Mouse (Mus musculus) testis, postnatal 10 days (tissue): ENCODE results near the gene Adam10.

ENCODE experiments used
- DNase-seq: peaks from one replicate; pipeline ENCODE4 v3.0.0; 2021; ENCODE audit warnings: low spot score

The Adam10 gene

DNA sequence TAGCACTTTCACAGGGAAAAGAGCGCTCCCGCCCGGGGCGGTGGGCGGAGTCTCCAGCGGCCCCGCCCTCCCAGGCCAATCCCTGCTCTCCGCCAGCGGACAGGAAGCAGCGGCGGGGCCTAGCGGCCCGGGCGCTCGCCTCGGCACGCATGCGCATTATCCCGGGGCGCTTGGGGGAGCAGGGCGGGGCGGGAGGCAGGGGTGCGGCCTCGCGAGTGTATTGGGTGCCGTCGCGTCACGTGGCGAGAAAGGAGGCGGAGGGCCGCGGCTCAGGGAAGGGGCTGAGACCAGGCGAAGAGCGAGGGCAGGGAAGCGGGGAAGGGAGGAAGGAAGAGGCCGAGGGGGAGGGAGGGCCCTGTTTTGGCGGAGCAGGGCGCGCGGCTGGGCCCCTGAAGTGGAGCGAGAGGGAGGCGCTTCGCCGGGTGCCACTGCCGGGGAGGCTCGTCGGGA is at the start of gene Adam10:
Gene Adam10, plus strand, starts transcription at position 316 of the 450 bp plus-strand sequence.
- DNase-seq, result peak; percentile 99

DNA sequence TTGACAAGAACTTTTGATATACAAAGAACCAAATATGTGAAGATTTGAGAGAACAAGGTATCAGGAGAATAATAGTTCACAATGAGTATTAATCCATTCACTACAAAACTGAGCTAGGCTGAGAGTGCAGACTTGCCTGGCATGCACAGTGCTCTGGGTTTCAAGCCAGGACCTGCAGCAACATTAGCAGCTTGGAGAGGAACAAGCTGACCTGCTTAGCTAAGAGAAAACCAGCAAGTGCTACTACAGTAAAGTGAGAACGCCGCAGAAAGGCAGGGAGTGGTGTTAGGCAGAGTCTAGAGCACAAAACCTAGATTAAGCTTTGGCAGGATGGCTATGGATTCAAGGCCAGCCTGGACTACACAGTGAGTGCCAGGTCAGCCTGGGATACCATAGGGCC is 49.1 kb upstream of the Adam10 start:
- DNase-seq, result no peak

DNA sequence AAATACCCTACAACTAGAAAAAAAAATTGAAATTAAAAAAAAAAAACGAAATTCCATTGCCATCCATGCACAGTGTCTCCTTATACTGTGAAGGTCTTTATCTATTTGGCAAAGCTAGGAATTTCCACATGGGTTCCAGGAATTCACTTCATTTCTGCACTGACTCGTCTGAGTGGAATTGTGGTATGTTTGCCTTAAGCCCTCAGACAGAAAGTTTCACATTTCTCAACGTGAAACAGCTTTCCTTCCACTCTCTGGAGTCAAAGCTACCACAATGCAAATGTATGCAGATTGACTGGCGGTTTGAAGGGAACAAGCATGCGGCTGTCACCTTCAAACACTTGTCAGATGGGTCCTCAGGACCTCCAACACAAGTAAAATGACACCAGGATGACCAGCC is 47.1 kb upstream of the Adam10 start:
- no peak for DNase-seq

DNA sequence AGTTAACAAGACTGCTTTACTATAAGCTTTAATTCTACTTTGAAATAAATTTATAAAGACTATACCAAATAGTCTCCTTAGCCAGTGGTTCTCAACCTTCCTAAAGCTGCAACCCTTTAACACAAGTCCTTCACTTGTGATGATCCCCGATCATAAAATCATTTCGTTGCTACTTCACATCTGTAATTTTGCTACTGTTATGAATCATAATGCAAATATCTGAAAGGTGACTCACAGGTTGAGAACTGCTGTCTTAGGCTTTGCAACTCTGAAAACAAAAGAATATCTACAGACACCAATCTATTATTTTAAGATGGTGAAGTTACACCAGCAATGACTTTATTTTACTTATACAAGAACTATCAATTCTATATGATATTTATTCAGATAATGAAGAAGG is 42.0 kb upstream of the Adam10 start:
- DNase-seq, result no peak

DNA sequence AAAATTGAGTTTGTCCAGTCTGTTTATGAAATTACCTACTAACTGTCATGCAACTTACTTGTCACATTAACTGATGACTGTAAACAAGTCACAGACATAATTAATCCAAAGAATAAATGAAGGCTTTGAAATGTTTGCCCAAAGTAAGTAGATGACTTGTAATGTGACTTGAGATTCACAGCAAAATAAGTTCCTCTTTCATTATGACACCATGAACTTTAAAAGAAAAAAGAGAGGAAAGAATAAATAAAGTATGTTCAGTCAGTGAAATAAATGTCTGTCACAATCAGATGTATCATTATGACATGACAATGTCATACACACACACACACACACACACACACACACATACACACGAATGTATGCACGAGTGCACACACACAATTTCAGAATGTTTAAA is 28.5 kb upstream of the Adam10 start:
- no peak for DNase-seq

DNA sequence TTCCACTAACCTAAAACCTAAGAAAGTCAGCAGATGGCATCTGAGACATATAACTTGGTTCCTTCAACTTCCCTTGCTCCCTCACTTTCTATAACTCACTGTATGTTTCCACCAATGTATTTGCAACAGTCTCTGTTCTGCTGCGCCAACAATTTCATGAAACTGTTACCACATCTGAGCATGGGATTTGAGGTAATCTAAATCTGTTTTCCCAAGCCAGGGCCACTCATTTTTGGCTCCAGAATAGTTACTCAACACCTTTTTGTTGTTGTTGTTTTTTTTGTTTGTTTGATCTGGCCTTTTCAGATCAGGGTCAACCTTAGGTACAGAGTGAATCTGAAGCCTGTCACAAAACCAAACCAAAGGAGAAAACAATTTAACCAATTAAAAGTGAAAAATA is 27.8 kb upstream of the Adam10 start:
- no peak for DNase-seq

DNA sequence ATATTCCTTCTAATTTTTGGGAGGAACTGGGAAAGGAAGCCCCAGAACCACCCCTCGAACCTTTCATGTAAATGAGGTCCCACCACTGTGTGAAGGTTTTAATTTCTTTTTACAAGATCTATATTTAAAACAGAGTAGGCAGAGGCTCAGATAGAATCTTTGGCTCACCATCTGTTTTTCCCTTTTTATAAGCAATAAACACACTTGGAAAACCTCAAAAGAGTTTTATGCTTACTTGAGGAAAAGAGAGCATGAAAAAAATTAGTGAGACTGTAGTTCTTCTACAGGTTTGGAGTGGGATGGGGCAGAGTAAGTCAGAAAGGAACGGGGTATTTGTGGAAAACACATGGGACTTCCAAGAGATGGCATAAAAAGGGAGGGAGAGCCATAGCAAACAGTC is 26.6 kb upstream of the Adam10 start:
- no peak for DNase-seq

DNA sequence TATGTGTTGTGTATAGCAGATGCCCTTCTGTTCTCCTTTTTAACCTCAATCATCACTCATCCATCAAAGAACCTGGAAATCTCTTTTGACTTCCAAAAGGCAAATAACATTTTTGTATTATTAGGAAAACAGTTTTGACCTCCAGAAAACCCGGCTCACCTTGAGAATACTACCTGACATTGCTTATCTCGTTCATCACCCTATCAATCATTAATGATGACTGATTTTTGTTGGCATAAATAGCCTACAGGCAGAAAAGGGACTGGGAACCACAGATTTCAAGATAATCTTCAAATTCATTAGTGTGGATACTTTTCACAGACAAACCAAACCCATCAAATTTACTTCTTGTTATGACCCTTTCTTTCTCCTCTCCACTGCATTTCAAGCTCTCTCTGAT is 24.9 kb upstream of the Adam10 start:
- no peak for DNase-seq

DNA sequence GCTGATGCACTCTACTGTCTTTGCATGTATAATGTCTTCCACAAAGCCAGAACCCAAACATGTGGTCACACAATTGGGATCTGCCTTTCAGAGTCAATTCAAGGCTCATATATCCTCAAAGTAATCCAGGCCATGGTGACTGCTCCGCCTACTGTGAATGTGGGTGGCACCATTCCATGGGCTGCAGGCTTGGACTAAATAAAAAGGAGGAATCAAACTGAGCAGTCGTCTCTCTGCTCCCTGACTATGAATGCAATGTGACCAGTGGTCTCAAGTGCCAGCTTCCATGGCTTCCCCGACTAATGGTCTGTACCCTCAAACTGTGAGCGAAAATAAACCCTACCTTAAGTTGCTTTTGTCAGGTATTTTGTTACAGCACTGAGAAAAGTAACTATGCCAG is 24.3 kb upstream of the Adam10 start:
- DNase-seq, result no peak

DNA sequence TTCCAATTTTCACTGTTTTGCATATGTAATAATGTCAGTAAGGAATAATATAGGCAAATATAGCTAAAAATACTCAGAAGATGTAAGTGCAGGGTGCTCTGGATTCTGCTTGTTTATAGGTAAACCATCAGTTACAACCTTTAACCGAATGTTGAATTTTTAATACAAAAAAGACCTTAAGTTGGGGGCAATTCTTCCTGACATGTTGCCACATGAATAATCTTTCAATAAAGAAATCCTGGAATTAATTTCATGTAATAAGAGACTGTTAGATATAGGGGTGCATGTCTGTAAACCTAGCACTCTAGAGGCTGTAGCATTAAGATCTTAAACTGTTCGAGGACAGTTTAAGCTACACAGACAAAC is 23.1 kb upstream of the Adam10 start:
- no peak for DNase-seq

DNA sequence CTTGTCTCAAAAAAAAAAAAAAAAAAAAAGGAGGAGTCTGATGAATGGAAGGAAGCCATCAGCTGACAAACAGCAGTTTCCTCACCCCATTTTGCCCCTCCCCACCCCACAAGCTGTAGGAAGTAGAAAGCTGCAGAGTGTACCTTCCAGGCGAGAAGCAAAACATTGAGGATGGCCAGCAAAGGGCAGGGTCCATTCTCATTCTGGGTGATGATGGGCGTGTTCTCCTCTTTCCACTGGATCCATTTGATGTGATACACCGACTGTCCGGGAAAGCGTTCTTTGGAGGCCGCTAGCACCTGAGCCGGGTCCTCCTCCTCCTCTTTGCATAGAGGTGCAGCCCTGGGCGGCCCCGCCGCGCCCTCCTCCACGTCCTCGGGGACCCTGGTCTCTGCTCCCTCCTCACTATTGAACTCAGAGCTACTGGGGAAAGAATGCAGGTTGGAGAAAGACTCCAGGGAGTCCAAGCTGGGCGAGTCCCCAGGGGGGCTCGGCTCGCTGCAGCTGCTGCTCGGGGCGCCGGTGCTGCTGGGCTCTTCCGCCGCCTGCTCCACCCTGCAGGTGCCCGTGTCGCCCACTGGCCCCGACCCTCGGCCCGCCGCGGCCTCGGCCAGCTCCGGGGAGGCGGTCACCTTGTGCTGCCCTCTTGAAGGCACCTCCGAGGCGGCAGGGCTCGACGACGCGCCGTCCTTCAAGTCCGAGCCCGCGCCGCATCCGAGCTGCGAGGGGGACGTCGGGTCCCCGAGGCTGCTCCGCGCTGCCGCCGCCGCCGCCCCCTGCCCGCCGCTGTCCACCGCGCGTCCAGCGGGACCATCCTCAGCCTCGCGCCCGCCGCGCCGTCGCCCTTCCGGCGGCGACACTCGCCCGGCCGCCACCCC is 22.4 kb upstream of the Adam10 start, which contains the start of gene Gm10642:
Gene Gm10642, plus strand, starts transcription at position 122 of the 878 bp plus-strand sequence.
- peak; percentile 61 for DNase-seq

DNA sequence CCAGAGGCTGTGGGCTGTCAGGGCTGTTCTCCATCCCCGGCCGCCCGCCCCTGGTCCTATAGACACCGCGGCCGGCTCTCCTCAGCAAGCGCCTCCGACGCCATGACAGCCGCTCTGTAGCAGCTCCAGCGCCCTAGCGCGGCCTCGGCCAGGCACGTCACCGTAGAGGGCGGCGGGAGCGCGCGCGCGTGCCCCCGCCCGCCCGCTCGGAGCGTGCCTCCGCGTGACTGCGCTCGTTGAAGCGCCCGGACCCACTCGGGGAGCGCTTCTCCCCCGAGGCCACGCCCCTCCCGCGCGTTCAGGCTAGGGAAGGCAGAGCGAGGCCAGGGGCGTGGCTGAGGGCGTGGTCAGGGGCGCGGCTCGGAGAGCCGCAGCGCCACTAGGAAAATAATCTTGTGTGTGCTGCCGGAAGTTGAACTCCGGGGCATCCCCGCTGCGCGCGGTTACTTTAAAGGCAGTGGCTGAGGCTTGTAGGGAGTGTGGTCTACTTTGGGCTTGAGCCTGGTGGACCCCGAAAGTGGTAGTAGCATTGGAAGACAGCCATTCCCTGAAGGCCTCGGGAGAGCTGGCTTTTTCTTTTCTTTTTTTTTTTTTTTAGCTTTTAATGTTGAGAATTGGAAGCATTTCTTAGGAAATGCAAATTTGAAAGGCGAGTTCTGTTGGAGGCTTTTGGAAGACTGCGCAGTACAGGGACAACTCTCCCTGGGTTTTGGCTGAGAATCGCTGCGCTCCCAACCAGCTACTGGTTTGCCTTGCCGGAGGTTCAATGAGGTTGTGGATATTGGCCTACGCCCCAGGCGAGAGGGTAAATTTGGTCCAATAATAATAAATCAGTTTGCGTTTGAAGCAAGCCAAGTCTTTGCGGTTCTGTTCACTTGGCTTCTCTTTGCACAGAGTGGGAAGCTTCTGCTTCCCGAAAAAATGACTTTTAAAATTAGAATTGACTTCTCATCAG is 21.5 kb upstream of the Adam10 start, which contains the start of gene Mindy2:
Gene Mindy2, minus strand, starts transcription at position 162 of the 955 bp plus-strand sequence.
- peak; percentile 100 for DNase-seq

DNA sequence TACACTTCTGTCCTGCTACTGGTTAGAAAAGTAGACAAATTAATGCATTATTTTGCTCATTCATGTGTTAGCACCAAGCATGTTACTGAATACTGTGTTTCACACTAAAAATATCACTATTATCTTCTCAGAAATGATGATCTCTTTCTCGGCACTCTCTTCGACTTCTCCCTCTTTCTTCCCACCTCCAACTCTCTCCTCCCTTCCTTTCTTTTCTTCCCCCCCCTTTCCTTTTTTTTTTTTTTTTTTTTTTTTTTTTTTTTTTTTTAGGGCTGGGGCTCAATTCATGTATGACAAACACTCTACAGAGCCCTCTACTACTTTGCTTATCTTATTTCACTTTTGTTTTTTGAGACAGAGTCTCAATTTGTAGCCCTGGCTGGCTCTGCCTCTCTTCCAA is 20.5 kb upstream of the Adam10 start:
- no peak for DNase-seq

DNA sequence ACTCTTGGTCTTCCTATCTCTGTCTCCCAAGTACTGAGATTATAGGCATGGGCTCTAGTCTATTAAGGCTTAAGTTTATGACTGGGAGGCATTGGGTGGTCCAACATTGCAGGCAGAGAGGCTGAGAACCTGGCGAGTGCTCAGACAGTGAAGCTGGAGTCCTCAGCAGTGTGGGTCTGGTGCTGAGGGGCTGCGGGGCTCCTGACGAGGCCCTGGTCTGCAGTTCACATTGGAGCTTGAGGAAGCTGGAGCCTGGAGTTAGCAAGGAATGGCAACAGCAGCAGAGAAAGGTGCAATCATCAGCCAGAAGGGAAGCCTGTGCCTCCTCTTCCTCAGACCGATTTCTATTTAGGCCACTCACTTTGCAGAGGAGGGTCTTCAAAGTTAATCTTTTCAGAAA is 13.9 kb upstream of the Adam10 start:
- no peak for DNase-seq

DNA sequence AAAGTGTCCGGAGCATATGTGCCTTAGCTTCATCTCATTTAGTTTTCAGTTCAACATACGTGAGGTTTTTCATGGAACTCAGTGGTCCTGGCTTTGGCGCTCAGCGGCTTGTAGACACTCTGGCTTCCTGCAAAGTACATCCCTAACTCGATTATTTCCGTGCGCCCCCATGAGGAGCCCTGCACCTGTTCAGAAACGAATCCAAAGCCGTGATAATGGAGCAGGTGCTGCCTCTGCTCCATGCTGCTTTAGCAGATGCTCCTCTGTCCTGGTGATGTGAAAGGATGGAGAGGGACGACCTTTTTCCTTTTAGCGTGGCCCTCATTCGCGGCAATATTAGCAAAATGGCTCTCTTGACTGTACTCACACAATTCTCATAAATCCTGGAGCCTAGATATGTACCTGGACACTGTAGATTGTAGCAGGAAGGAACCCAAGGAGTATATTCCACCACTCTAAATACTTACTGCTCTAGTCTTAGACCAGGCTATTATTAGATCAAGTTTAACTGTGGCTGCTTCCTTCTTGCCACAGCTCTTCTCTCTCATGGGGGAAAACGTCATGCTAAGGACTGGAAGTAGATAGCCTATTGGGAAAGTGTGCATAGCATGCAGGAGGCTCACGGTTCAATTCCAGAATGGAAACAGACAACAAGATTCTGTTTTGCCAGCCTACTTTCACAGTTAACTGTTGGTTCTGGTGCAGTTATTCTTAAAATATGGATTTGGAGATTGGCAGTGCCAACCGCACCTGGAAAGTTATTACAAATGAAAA is 13.2 kb upstream of the Adam10 start:
- no peak for DNase-seq

DNA sequence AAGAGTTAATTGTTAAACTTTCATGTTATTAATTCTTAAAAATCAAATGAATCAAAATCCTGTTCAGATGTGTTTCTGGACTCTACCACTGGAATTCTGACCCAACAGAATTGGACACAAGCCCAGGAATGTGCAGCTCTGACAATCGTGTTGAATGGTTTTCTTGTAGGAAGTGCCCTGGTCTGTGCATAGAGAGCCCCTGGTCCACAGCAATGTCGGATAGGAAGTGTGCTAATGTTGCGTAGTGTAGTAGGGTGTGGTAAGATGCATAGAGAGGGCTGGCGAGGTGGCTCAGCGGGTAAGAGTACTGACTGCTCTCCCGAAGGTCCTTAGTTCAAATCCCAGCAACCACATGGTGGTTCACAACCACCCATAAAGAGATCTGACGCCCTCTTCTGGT is 12.0 kb upstream of the Adam10 start:
- DNase-seq, result no peak

DNA sequence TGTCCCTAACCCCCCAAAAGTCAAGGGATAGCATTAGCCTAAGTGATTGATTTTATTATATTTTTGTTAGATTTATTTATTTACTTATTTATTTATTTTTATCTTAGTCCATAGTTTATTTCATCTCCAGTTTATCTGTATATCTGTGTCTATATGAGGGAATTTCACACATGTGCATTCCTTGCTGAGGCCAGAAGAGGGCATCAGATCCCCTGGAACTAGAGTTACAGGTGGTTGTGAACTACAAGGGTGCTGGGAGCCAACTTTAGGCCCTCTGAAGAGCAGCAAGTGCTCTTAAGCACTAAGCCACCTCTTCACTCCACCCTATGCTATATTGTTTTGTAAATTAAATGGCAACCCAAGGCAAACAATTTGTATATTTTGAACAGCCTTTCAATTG is 10.7 kb upstream of the Adam10 start:
- DNase-seq, result no peak

DNA sequence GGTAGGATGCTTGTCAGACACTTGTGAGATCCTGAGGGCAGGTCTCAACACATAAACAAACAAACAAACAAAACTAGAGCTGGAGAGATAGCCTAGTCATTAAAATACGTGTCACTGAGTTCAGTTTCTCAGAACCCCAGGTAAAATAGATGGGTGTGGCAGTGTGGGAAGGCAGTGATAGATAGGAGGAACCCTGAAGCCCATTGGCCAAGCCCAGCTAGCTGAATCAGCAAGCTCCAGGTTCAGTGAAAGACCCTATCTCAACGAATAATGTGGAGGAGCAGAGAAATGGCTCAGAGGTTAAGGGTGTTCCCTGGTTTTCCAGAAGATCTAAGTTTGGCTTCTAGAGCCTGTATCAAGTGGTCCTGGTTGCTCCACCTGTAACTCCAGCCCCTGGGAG is 9.6 kb upstream of the Adam10 start:
- DNase-seq, result no peak

DNA sequence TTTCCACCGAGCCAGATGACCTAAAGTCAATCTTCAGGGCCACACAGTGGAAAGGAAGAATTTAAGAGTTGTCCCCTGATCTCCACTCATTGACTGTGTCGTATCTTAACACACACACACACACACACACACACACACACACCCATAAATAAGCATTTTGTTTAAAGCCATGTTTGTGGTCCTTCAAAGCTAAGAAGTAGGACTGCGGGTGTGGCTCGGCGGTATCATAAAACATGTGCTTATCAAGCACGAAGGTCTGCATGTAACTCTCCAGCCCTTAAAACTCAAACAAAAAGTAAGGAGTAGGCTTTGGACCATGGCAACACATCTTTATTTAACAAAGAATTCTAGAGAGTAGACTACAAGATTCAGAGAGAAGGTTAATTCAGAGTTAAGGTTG is 8.4 kb upstream of the Adam10 start:
- no peak for DNase-seq

DNA sequence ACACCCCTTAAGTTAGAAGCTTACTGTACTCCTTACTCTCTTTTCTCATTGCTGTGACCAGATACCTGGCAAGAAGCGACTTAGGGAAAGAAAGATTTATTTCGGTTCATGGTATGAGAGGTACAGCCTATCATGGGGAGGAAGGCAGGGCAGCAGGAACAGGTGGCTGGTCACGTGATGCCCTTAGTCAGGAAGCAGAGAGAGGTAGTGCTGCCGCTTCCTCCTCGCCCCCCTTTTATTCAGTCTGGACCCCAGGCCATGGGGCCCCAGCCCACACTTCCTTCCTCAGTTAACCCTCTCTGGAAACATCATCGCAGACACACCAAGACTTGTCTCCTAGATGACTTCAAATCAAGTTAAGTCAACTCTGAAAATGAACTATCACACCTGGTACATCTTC is 7.5 kb upstream of the Adam10 start:
- no peak for DNase-seq

DNA sequence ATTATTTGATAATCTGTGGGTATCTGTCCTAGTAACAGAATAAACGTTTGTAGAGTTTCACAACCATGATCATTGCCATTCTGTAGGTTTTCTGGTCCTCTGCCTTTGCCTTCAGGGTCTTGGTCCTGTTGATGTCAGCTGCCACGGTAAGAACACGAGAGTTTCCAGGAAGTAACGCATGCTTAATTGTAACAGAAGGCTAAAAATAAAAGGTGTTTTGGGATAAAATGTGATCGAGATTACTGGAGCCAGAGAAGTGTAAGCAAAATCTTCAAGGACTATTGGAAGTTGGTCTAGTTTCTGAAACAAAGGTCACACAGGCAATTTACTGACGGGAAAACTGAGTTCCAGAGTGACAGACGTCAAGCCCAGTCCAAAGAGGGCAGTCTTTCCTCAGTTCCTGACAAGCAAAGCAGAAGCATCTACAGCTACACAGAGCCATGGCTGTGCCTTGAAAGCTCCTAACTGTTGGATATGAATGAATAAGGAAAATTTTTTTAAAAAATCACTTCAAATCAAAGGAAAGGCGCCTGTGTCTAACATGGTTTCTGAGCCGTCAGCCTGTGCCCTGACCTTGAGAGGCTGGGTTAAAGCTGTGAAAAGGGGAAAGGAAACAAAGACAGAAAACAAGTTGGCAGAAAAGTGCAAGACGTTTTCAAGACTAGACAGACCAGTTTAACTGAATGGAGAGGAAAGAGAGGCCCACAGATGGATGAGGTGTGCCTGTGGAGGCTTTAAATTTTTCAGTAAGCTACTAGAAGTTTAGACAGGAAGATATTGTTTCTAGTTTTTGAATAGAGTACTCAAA is 6.8 kb upstream of the Adam10 start:
- DNase-seq, result no peak
